Mouse (Mus musculus): Measurements from ENCODE around the gene Mkrn1. TPM values are rescaled to one million over a fixed set of nuclear protein-coding genes. Genes with fewer than 3 reads are reported as not detected.
A peak's percentile ranks its signal among the peaks of the same experiment; 100 is the strongest.
"Not testable (repeated sequence)": the region's sequence is repeated elsewhere in the genome, so short reads cannot be mapped to it uniquely, and the experiment has no call there.

The Mkrn1 gene
- polyA plus RNA-seq, 1 experiment from 2014 or later, result 126 TPM

DNA sequence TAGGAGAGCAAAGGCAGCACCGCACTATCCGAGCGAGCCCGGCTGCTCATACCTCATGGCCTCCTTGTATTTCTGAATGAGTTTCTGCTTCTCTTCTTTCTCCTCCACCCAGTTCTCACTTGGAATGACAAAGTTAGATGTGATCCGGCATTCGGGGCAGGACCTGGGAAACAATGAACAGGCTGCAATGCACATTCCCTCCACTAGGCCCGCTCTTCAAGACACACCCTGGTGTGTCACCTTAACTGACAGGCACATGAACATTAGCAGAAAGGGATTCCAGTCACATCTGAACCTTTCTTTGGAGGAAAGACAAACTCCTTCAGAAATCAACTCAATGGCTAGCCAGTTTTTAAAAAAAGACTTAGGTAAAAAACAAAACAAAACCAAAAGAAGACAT, 19.9 kb downstream of the Mkrn1 start:
- Histone ChIP-seq H3K9me3 (replicated peaks) (no peaks in the 10 kb centered on the region), H3K4me1 (replicated peaks) (no peaks in the 10 kb centered on the region), H3K36me3 (peaks cover 23% of the 10 kb centered on the region), H3K9ac (no peak overlapping the region), H3K4me3 (no peak overlapping the region), H3K27me3 (no peaks in the 10 kb centered on the region), H3K27ac (no peak overlapping the region), H3K4me2 (no peak overlapping the region)
- WGBS, result 74% methylated on average over 7 of the region's 7 CpGs
- no peak for ATAC-seq (replicated peaks; ENCODE audit: insufficient number of reproducible peaks, insufficient read depth, low FRiP score, low read depth)

DNA sequence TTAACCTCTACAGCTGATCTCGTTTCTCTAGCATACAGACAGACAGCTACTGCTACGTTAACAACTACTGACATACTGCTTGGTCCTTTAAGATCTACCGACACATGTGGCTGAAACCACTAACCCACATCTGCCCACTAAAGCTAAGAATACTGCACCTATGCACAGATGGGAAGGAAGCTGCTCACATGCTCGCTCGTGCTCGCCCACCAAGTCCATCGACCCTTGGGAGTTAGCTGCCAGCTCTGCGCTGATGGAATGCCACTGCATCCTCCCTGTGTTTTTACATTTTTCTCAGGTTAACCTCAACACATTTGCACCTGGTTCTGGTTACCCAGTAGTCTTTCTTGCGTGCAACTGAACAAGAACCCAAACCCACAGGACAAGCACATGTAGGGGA, 21.9 kb downstream of the Mkrn1 start:
- no peak overlapping the region for H3K4me2 ChIP-seq
- no peak overlapping the region for H3K9ac ChIP-seq
- no peaks in the 10 kb centered on the region for H3K4me1 ChIP-seq (replicated peaks)
- H3K4me3 ChIP-seq, result no peak overlapping the region
- no peaks in the 10 kb centered on the region for H3K9me3 ChIP-seq (replicated peaks)
- no peak for ATAC-seq (replicated peaks; ENCODE audit: insufficient number of reproducible peaks, insufficient read depth, low FRiP score, low read depth)
- no peak overlapping the region for H3K27ac ChIP-seq
- no peaks in the 10 kb centered on the region for H3K27me3 ChIP-seq
- peaks cover 6% of the 10 kb centered on the region; the same call in 1 of the 2 replicates for H3K36me3 ChIP-seq
- 85% methylated on average over 9 of the region's 9 CpGs for WGBS

DNA sequence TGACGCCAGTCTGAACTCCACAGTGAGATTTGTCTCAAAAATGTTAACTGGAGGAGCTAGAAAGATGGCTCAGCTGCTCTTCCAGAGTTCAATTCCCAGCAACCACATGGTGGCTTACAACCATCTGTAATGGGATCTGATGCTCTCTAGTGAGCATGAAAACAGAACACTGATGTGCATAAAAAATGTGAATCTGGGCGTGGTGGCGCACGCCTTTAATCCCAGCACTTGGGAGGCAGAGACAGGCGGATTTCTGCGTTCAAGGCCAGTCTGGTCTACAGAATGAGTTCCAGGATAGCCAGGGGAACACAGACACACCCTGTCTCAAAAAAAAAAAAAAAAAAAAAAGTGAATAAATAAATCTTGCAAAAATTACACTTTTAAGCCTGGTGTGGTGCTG, 23.2 kb downstream of the Mkrn1 start:
- Histone ChIP-seq H3K27me3 (no peaks in the 10 kb centered on the region), H3K4me3 (no peak overlapping the region), H3K9ac (no peak overlapping the region), H3K9me3 (replicated peaks) (no peaks in the 10 kb centered on the region), H3K36me3 (peaks cover 5% of the 10 kb centered on the region; the same call in 1 of the 2 replicates), H3K27ac (no peak overlapping the region), H3K4me1 (replicated peaks) (no peaks in the 10 kb centered on the region), H3K4me2 (no peak overlapping the region)
- no peak for ATAC-seq (replicated peaks; ENCODE audit: insufficient number of reproducible peaks, insufficient read depth, low FRiP score, low read depth)
- 96% methylated on average over 6 of the region's 6 CpGs for WGBS

DNA sequence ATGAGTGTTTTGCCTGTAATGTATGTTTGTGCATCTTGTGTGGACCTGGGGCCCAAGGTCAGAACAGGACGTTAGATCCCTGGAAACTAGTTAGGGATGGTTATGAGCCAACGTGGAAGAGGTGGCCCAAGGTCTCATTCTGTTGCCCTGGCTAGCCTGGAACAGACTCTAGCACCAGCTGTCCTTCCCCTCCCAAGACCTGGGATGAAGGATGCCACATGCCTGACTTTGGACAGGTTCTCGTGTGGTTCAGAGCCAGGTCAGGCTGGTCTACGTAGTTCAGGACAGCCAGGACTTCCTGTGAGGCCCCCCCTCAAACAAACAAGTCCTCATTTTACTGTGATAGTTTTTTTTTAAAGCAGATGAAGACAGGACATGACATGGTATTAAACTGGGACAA, 24.3 kb downstream of the Mkrn1 start:
- Histone ChIP-seq H3K9me3 (replicated peaks) (no peaks in the 10 kb centered on the region), H3K27me3 (no peaks in the 10 kb centered on the region), H3K9ac (no peak overlapping the region), H3K4me2 (no peak overlapping the region), H3K27ac (no peak overlapping the region), H3K36me3 (peaks cover 5% of the 10 kb centered on the region; the same call in 1 of the 2 replicates), H3K4me1 (replicated peaks) (no peaks in the 10 kb centered on the region), H3K4me3 (no peak overlapping the region)
- no peak for ATAC-seq (replicated peaks; ENCODE audit: insufficient number of reproducible peaks, insufficient read depth, low FRiP score, low read depth)
- 70% methylated on average over 4 of the region's 4 CpGs for WGBS

DNA sequence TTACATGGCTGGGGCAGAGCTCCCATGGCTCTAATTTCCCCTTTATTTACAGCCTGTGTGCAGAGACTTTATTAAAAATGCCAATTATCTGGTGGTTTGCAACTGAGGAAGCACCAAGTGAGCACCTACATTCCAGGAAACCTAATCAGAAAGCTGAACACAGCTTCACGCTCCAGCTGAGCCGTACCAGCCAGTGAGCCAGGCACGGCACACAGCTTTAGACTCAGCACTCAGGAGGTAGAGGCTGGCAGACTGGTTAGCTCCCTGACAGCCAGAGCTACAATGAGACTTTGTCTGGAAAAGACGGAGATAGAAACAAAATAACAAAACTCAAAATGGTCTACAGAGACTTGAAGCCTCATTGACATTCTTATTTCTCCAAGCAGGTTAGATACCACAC, 24.8 kb downstream of the Mkrn1 start:
- no peaks in the 10 kb centered on the region for H3K9me3 ChIP-seq (replicated peaks)
- no peak for ATAC-seq (replicated peaks; ENCODE audit: insufficient number of reproducible peaks, insufficient read depth, low FRiP score, low read depth)
- H3K9ac ChIP-seq, result no peak overlapping the region
- no peak overlapping the region for H3K27ac ChIP-seq
- no peaks in the 10 kb centered on the region for H3K4me1 ChIP-seq (replicated peaks)
- peaks cover 5% of the 10 kb centered on the region; the same call in 1 of the 2 replicates for H3K36me3 ChIP-seq
- 82% methylated on average over 4 of the region's 4 CpGs for WGBS
- no peaks in the 10 kb centered on the region for H3K27me3 ChIP-seq
- H3K4me3 ChIP-seq, result no peak overlapping the region
- no peak overlapping the region for H3K4me2 ChIP-seq

DNA sequence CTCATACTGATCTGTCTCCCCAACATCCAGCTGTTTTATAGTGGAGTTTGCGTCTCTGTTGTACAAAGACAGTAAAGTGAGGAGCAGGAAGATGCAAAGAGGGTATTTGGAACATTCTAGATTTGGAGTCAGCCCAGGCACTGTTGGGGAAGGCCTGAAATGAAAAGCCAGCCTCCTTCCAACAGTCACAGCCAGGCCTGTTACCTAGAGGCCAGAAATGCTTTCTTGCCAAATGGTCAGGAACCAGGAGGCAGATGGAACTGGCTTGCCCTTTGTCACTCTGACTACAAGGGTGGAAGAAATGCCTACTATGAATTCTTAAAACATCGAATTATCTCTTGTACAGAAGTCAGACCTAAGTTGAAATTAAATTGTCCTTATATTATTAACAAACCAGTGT, 30.3 kb downstream of the Mkrn1 start:
- Histone ChIP-seq H3K4me3 (no peak overlapping the region), H3K9me3 (replicated peaks) (no peaks in the 10 kb centered on the region), H3K4me1 (replicated peaks) (no peaks in the 10 kb centered on the region), H3K27me3 (no peaks in the 10 kb centered on the region), H3K27ac (no peak overlapping the region), H3K9ac (no peak overlapping the region), H3K4me2 (no peak overlapping the region), H3K36me3 (no peaks in the 10 kb centered on the region)
- no peak for ATAC-seq (replicated peaks; ENCODE audit: insufficient number of reproducible peaks, insufficient read depth, low FRiP score, low read depth)
- whole genome bisulfite sequencing, result 86% methylated on average over 2 of the region's 2 CpGs

DNA sequence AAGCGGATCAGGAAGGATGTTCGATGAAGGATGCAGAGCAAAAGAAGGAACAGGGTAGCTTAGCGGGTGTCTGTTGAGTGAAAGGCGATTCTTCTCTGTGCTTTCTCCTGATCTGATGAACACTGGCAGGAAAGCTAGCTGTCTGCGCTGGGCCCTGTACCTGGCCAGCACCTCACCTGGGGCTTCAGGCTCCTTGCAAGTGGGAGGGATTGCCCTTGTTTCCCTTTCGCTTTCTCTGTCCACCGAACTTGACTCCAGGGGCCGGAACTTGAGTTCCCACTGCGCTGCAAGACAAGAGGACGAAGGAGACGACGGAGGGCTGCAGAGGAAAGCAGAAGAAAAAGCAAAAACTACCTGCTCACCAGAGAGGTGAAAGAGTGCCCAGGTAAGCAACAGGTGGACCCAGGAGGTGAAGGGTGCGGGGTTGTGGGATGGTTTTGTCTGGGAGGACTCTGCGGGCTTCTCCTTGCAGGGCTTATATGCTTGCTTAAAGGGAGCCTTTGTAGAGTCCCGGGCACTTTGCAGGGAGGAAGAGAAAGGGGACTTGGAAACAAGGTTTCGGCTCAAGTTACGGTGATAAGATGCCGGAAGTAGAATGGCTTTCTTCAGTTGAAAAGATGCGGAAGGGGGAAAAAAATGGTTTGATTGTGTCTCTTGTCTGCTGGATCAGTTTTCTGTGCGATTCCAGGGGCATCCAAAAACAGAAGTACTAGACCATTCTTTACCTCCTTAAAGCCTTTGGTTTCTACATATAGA, 39.0 kb downstream of the Mkrn1 start, which contains the start of gene Rab19:
Rab19 (plus strand) TSS at position 51 of the 756 bp plus-strand sequence.
- 5% methylated on average over 20 of the region's 20 CpGs for WGBS
- H3K4me1 ChIP-seq (replicated peaks), result peaks cover 9% of the 10 kb centered on the region
- peak within 1 kb of the TSS; percentile 57 for H3K4me3 ChIP-seq
- H3K27ac ChIP-seq, result peak within 1 kb of the TSS; percentile 36; the same call in 1 of the 2 replicates
- H3K9ac ChIP-seq, result peak within 1 kb of the TSS; percentile 59
- H3K9me3 ChIP-seq (replicated peaks), result no peaks in the 10 kb centered on the region
- ATAC-seq (replicated peaks; ENCODE audit: insufficient number of reproducible peaks, insufficient read depth, low FRiP score, low read depth), result no peak
- no peaks in the 10 kb centered on the region for H3K27me3 ChIP-seq
- H3K36me3 ChIP-seq, result no peaks in the 10 kb centered on the region
- peak within 1 kb of the TSS; percentile 87 for H3K4me2 ChIP-seq

DNA sequence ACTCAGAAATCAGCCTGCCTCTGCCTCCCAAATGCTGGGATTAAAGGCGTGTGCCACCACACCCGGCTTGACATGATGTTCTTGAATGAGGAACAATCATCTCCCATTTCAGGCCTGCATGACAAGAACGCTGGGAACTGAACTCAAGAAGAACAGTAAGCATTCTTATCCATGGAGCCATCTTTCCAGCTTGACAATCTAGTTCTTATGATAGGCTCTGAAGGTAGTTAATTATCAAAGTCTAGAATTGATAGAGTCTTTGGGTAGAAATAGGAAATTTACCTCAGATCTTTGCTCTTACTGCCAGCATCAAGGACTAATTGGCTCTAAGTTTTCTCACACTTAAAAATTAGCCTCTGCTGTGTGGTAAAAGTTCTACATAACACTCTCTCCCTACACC, 40.0 kb downstream of the Mkrn1 start:
- H3K36me3 ChIP-seq, result no peaks in the 10 kb centered on the region
- ATAC-seq (replicated peaks; ENCODE audit: insufficient number of reproducible peaks, insufficient read depth, low FRiP score, low read depth), result no peak
- no peak overlapping the region for H3K9ac ChIP-seq
- 80% methylated on average over 3 of the region's 3 CpGs for WGBS
- H3K4me2 ChIP-seq, result no peak overlapping the region
- H3K27me3 ChIP-seq, result no peaks in the 10 kb centered on the region
- peaks cover 15% of the 10 kb centered on the region for H3K4me1 ChIP-seq (replicated peaks)
- H3K4me3 ChIP-seq, result no peak overlapping the region
- no peaks in the 10 kb centered on the region for H3K9me3 ChIP-seq (replicated peaks)
- H3K27ac ChIP-seq, result no peak overlapping the region

DNA sequence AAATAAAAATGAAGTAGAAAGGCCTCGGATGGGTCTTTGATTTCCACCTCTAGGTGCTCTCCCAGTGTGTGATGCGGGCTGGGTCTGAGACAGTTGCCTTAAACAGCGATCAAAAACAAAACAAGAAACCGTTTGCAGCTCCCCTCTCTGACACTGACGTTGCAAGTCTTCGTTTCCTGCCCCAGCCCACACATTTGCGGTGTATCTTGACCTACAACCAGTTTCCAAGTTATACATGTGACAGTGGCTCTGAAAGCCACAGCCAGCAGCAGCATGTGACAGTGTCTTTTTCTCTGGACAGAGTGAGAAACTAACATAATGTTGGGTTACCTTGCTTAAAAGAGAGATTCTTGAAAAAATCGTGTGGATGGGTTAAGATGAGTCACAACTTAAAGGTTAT, 40.5 kb downstream of the Mkrn1 start:
- Histone ChIP-seq H3K27ac (no peak overlapping the region), H3K4me2 (no peak overlapping the region), H3K27me3 (no peaks in the 10 kb centered on the region), H3K9ac (no peak overlapping the region), H3K4me3 (no peak overlapping the region), H3K9me3 (replicated peaks) (no peaks in the 10 kb centered on the region), H3K4me1 (replicated peaks) (peaks cover 15% of the 10 kb centered on the region), H3K36me3 (no peaks in the 10 kb centered on the region)
- ATAC-seq (replicated peaks; ENCODE audit: insufficient number of reproducible peaks, insufficient read depth, low FRiP score, low read depth), result no peak
- 57% methylated on average over 8 of the region's 8 CpGs for WGBS

DNA sequence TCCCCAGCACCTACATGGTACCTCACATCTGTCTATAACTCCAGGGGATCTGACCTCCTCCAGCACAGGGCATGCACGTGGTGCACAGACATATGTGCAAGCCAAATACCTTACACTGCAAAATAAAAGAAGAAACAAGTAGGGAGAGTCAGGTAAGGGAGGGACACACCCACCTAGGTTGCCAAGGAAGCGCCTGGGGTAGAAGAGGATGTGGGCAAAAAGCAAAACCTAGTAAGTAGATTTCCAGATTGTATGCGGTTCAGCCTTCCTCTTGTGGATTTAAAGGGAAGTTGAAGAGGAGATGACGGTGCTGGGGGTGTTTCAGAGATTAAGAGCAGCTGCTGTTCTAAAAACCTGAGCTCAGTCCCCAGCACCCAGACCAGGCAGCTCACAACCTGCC, 41.0 kb downstream of the Mkrn1 start:
- peaks cover under 1% of the 10 kb centered on the region; the same call in 1 of the 2 replicates for H3K36me3 ChIP-seq
- H3K27ac ChIP-seq, result no peak overlapping the region
- no peak overlapping the region for H3K4me3 ChIP-seq
- ATAC-seq (replicated peaks; ENCODE audit: insufficient number of reproducible peaks, insufficient read depth, low FRiP score, low read depth), result no peak
- H3K9ac ChIP-seq, result no peak overlapping the region
- no peaks in the 10 kb centered on the region for H3K9me3 ChIP-seq (replicated peaks)
- H3K27me3 ChIP-seq, result no peaks in the 10 kb centered on the region
- WGBS, result 51% methylated on average over 4 of the region's 4 CpGs
- H3K4me1 ChIP-seq (replicated peaks), result peaks cover 15% of the 10 kb centered on the region
- no peak overlapping the region for H3K4me2 ChIP-seq

DNA sequence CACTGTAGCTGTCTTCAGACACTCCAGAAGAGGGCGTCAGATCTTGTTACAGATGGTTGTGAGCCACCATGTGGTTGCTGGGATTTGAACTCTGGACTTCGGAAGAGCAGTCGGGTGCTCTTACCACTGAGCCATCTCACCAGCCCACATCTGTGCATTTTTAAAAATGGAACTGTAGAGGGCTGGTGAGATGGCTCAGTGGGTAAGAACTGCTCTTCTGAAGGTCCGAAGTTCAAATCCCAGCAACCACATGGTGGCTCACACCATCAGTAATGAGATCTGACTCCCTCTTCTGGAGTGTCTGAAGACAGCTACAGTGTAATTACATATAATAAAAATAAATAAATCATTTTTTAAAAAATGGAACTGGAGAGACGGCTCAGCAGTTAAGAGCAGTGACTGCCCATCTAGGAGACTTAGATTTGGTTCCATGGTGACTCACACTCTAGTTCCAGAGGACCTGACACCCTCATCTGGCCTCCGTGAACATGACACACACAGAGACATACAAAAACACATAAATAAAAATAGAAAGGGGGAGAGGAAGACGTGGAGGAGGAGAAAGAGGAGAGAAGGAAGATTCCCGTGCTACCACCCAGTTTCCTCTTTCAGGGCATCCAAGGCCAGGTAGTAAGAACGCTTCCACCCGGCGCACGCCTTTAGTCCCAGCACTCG, 42.0 kb downstream of the Mkrn1 start:
- H3K27ac ChIP-seq; H3K9ac ChIP-seq; H3K4me3 ChIP-seq; H3K27me3 ChIP-seq; ATAC-seq (replicated peaks; ENCODE audit: insufficient number of reproducible peaks, insufficient read depth, low FRiP score, low read depth); H3K9me3 ChIP-seq (replicated peaks); H3K4me2 ChIP-seq; H3K36me3 ChIP-seq: not testable (repeated sequence)
- H3K4me1 ChIP-seq (replicated peaks), result peaks cover 15% of the 10 kb centered on the region
- WGBS, result 71% methylated on average over 13 of the region's 13 CpGs
